Mouse (Mus musculus) kidney, postnatal 36 days (tissue): ENCODE data around the gene Trim34b.
"Not testable (repeated sequence)": the region's sequence is repeated elsewhere in the genome, so short reads cannot be mapped to it uniquely, and the experiment has no call there.

Source experiments
- DNase-seq, 2 experiments: peaks; one replicate each; pipeline ENCODE4 v3.0.0; 2021 to 2022; ENCODE audit warnings: mixed read lengths in 2 of 2

Gene Trim34b

GRCm38 (mm10) chr7:104329171-104329570 lies at the start of gene Trim34b:
Gene Trim34b (plus strand): TSS chr7:104329471.
- DNase-seq: not testable (repeated sequence)

GRCm38 (mm10) chr7:104287576-104288443 lies 41.5 kb upstream of the Trim34b start, which contains the start of gene Trim5:
Gene Trim5 (minus strand): TSS chr7:104288094.
- peak; percentile 2 to 12 for DNase-seq

GRCm38 (mm10) chr7:104290641-104291040 lies 38.6 kb upstream of the Trim34b start:
- DNase-seq: no peak

GRCm38 (mm10) chr7:104291638-104292400 lies 37.5 kb upstream of the Trim34b start:
- DNase-seq: no peak

- peak; percentile 9 to 24 for DNase-seq
Observed at GRCm38 (mm10) chr7:104314796-104315353, 14.4 kb upstream of the Trim34b start.

GRCm38 (mm10) chr7:104315369-104316080 lies 13.7 kb upstream of the Trim34b start, which contains the start of gene Trim12a:
Gene Trim12a (minus strand): TSS chr7:104315466.
- not testable (repeated sequence) for DNase-seq

GRCm38 (mm10) chr7:104322028-104322427 lies 7.2 kb upstream of the Trim34b start:
- no peak for DNase-seq

GRCm38 (mm10) chr7:104335547-104335946 lies 6.3 kb downstream of the Trim34b start:
- DNase-seq: not testable (repeated sequence)

- DNase-seq: not testable (repeated sequence)
Observed at GRCm38 (mm10) chr7:104340744-104341143, 11.5 kb downstream of the Trim34b start.

GRCm38 (mm10) chr7:104348043-104348442 lies 18.8 kb downstream of the Trim34b start:
- DNase-seq: not testable (repeated sequence)

GRCm38 (mm10) chr7:104352717-104353599 lies 23.7 kb downstream of the Trim34b start, which contains the start of gene Trim12c:
Gene Trim12c (minus strand): TSS chr7:104353362.
- DNase-seq: peak; percentile 77 to 88

GRCm38 (mm10) chr7:104353600-104353967 lies 24.3 kb downstream of the Trim34b start:
- no peak for DNase-seq

GRCm38 (mm10) chr7:104366339-104366738 lies 37.1 kb downstream of the Trim34b start:
- DNase-seq: no peak

- DNase-seq: peak; percentile 11 to 15
Observed at GRCm38 (mm10) chr7:104369736-104370414, 40.6 kb downstream of the Trim34b start, which contains the start of gene Trim30b. Gene Trim30b (minus strand): TSS chr7:104369884.
